Mouse (Mus musculus): ENCODE results near the gene Zfp655. TPM values are rescaled to one million over a fixed set of nuclear protein-coding genes. Genes with fewer than 3 reads are reported as not detected.
"Not testable (repeated sequence)": the region's sequence is repeated elsewhere in the genome, so short reads cannot be mapped to it uniquely, and the experiment has no call there.

The Zfp655 gene
- total RNA-seq, 1 experiment from 2014 or later = 46.6 TPM

DNA sequence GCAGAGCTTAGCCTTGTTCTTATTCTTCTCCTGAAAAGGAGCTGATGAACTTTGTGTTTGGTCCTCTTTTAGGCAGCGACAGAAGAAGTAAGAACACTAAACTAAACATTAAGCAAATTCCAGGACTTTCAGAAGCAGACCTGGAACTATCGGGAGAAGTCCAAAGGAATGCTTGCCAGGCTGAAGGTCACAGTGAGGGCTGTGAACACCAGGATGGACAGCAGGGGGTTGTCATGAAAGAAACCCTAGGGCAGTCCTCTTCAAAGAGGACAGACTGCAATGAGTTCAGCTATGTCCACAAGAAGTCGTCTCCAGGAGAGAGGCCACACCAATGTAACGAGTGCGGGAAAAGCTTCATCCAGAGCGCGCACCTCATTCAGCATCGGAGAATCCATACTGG is 11.5 kb upstream of the Zfp655 start:
- DNase-seq = no peak

DNA sequence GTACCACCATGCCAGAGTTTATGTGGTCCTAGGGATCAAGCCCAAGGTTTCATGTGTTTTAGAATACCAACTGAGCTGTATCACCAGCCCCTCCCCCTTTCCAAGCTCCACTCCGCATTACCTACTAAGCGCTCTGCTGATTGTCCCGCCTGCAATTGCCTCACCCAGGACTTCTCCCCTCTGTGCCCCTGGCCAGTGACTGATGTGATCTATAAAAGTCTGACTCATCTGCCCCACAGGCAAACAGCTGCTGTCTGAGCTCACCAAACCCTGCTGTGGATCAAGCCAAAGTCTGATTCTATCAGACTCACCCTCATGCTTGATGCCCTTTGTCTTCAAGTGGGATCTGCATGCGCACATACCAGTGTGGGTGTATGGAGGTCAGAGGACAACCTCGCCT is 8.7 kb upstream of the Zfp655 start:
- DNase-seq = peak; percentile 64

DNA sequence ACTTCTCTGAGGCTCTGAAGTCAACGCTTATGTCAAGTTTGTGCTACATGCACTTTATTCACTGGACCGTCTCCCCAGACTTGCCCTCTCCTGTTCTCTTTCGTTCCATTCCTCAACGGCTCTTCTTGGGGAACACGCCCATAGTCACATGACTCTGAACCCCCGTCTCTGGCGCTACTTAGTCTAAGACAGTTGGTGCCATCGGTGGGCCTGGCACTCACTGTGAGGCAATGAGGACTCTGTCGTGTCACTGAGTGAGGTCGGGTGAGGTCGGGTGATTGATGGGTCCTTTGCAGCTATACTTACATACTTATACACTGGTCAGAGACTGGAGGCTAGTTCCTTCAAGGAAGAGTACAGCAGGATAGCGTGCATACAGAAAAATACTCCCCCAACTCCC is 8.1 kb upstream of the Zfp655 start:
- DNase-seq = no peak

DNA sequence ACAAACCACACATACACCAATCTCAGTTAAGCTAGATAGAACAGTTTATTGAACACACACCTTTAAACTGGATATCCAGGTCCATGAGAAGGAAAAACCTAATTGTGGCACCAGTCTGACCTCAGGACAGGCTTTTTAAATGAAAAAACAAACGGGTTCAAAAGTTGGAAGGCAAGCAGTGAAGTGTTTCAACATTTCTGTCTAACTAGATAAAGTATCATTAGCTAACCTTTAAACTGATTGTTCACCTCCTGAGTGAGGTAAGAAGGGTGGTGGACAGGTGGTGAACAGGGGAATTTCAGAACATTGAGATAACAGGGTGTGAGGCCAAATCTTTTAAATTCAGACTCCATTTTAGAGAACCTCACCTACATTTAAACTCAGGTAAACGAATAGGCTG is 5.1 kb upstream of the Zfp655 start:
- no peak for DNase-seq

DNA sequence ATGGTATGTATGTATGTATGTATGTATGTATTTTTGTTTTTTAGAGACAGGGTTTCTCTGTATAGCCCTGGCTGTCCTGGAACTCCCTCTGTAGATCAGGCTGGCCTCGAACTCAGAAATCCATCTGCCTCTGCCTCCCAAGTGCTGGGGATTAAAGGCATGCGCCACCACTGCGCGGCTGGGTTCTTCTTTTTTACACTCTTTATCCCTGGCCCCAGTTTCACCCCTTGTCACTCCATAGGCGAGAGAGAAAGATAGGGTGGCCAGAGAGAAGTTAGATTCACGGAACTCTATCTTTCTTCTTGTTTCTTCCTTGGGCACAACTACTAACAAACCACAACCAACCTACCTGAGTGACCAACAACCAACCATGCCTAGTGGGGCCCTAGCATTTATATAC is 2.2 kb upstream of the Zfp655 start:
- DNase-seq = not testable (repeated sequence)

DNA sequence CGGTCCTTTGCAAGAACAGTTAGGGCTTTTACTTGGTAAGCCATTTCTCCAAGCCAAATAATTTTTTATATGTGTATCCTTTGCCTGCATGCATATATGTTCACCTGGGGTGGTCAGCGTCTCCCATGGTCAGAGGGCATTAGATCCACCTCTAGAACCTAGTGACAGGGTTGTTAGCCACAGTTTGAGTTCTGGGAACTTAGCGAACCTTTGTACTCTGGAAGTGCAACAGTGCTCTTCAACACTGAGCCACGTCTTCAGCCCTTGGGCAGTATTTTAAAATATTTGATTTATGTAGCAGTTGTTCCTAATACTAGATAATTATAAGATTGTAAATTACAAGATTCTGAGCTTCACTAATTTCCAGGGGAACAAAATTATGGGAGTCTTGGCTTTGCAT is 874 bp upstream of the Zfp655 start:
- DNase-seq = no peak

DNA sequence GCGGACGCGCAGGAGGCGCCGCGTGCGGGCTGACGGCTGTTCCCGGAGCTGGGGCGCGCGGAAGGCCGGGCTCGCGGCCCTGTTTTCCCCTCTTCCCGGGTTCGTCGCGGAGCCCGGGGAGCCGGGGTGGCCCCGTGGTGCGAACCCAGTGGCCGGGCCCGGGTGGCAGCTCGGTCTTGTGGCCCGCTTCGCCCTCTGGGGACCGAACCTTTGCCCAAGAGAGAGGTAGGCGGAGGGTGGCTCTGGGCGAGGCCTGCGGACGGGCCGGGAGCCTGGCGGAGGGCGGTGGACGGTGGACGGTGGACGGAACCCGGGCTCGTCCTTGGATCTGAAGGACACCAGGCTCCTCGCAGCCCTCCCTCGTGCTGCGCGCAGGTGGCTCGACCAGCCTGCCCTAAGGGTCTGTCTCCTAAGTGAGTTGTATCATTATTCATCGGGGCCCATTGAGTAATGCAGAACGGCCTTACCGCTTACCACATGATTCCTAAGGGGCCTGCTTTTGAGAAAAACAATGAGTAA is 437 bp downstream of the Zfp655 start:
- DNase-seq = peak; percentile 75

DNA sequence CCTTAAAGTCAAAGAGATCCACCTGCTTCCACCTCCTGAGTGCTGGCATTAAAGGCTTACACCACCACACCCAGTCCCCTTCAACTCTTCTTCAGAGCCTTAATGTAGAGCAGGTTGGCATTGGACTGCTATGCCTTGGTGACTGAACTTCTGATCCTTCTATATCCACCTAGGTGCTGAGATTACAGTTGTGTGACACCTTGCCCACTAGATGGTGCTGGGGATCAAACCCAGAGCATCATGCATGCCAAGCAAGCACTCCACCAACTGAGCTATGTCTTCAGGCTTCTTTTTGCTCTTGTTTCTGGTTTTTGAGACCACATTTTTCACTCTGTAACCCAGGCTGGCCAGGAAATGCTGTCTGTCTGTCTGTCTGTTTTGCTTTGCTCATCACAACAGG is 3.1 kb downstream of the Zfp655 start:
- DNase-seq = peak; percentile 36

DNA sequence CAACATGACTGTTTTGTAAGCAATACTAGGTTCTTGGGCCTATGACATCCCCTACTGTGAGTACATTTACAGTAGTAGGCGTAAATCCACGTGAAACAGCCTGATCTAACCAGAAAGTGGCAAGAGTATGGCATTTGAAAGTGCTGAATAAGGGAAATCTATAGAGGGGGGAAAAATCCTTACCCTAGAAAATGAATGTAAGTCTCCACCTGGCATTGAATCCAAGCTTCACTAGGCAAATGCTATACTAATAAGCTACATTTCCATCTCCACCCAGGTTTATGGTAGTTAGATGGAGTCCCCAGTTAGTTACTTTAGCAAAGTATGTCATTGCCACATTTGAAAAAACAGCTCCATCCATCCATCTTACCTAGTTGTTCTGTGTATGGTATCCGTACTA is 18.0 kb downstream of the Zfp655 start:
- no peak for DNase-seq

DNA sequence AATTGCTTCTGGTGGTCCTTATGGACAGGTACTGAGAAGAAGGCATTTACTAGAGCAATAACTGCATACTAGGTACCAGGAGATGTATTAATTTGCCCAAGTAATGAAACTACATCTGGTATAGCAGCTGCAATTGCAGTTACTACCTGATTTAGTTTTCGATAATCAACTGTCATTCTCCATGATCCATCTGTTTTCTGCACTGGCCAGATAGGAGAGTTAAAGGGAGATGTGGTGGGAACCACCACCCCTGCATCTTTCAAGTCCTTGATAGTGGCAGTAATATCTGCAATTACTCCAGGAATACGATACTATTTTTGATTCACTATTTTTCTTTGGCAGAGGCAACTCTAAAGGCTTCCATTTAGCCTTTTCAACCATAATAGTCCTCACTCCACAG is 42.1 kb downstream of the Zfp655 start:
- not testable (repeated sequence) for DNase-seq

DNA sequence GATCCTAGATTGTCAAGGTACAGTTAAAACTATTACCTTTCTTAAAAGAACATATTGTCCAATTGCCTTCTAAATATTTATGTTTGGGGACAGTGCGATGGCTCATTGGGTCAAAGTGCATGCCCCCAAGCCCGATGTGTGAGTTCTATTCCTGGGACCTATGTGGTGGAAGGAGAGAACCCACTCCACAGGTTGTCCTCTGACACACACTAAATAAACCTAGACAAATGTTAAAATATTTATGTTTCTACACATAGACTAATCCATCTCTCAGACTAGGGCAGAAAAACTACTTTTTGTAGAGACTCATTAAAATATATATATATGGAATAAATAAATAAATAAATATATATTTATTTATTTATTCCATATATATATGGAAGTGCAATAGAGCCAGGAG is 48.4 kb downstream of the Zfp655 start:
- no peak for DNase-seq

DNA sequence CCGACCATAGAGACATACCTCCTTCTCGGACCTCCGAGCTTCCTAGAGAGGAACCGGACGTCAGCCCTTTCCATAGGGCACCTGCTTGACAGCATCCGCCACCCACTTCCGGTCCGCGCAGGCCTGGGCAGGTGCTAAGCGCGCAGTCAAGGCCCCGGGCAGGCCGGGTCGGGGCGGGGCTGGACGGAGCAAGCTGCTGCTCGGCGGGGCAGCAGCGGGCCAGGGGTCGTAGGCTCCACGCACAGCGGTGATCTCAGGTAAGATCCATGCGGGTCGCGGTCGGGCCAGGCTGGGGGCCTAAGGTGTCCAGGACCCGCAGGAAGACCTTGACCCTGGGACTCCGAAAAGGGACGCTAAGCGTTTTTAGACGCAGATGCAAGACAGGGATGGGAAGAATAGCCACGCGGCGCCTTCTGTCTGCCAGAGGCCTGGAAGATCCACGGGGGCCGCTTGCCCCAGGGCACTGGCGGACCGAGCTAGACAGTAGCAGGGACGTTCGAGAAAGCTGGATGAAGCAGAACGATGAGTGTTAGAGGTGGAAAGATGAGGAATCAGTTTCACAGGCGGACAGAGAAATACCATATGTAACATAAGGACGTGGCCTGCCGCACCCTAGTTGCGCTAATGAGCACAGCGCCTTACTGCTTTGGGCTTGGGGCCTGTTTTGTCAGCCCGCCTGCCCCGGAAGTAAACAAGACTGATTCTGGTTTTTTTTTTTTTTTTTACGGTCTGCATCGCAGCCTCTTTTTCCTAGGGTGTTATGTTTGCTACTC is 49.0 kb downstream of the Zfp655 start, which contains the start of gene Zscan25:
Zscan25 (plus strand) TSS at position 130 of the 773 bp plus-strand sequence.
- peak; percentile 96 for DNase-seq

DNA sequence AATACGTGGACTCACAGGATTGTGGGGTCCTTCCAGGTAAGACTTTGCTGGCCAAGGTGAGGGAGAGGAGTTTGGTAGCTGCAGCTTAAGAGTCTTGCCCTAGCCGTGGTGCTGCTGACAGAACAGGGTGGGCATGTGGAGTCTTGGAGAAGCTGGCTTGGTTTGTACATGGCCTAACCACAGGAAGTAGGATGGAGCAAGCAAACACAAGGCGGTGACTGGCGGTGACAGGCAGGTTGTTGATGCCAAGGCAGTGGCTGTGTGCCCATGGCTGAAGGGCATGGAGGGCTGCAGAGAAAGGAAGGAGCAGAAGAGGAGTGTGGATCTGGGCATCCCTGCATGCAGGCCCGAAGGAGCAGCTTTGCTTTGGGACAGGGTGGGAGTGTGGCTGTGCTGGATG is 56.9 kb downstream of the Zfp655 start:
- DNase-seq = no peak

DNA sequence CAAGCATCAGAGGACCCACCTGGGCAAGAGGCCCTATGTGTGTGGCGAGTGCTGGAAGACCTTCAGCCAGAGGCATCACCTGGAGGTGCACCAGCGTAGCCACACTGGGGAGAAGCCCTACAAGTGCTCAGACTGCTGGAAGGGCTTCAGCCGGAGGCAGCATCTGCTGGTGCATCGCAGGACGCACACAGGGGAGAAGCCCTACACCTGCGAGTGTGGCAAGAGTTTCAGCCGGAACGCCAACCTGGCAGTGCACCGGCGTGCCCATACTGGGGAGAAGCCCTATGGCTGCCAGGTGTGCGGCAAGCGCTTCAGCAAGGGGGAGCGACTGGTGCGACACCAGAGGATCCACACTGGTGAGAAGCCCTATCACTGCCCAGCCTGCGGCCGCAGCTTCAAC is 59.2 kb downstream of the Zfp655 start:
- no peak for DNase-seq

DNA sequence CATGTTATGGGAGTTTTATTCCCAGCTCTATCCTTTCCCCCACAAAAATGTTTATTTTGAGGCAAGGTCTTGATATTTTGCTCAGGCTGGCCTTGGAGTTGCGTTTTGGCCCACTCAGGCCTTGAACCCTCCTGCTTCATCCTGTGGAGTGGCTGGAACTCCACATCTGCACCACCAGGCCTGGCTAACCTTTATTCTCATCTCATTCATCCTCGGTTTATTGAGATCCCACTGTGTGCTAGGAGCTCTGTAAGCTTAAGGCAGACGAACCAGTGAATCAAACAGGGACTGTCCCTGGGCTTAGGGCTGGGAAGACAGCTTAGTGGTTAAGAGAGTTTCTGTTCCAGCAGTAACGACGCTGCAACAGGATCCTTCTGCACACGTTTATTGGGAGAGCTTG is 60.9 kb downstream of the Zfp655 start:
- no peak for DNase-seq

Other genes with a start within 250 kb of the Zfp655 start
- gene Gm4871, start 199.0 kb upstream of the Zfp655 start, total RNA-seq (2021) = not detected in 2 replicates
- not detected in 2 replicates for gene 1700018F24Rik, start 188.7 kb upstream of the Zfp655 start, total RNA-seq (2021)
- 101 and 105 TPM in 2 replicates for gene Arpc1a, start 147.9 kb upstream of the Zfp655 start, total RNA-seq (2021)
- not detected in 2 replicates for gene Kpna7, start 147.7 kb upstream of the Zfp655 start, total RNA-seq (2021)
- 205 and 257 TPM in 2 replicates for gene Arpc1b, start 117.5 kb upstream of the Zfp655 start, total RNA-seq (2021)
- gene Pdap1, start 91.5 kb upstream of the Zfp655 start, total RNA-seq (2021) = 101 and 108 TPM in 2 replicates
- gene Bud31, start 91.4 kb upstream of the Zfp655 start, total RNA-seq (2021) = 106 and 112 TPM in 2 replicates
- 27.0 and 28.3 TPM in 2 replicates for gene Ptcd1, start 64.6 kb upstream of the Zfp655 start, total RNA-seq (2021)
- gene Cpsf4, start 64.5 kb upstream of the Zfp655 start, total RNA-seq (2021) = 21.2 and 23.2 TPM in 2 replicates
- gene Atp5j2, start 39.7 kb upstream of the Zfp655 start, total RNA-seq (2021) = 774 and 783 TPM in 2 replicates
- 8.3 and 10.5 TPM in 2 replicates for gene Zkscan14, start 29.8 kb upstream of the Zfp655 start, total RNA-seq (2021)
- gene Zkscan5, start 27.2 kb upstream of the Zfp655 start, total RNA-seq (2021) = 12.2 and 14.3 TPM in 2 replicates
- 14.6 and 17.0 TPM in 2 replicates for gene Zscan25, start 48.8 kb downstream of the Zfp655 start, total RNA-seq (2021)
- gene Cyp3a57, start 113.6 kb downstream of the Zfp655 start, total RNA-seq (2021) = not detected in 2 replicates
- gene Cyp3a16, start 238.0 kb downstream of the Zfp655 start, total RNA-seq (2021) = 2.9 and 35.2 TPM in 2 replicates